Mouse (Mus musculus): ENCODE measurements around the gene Ei24. TPM values are rescaled to one million over a fixed set of nuclear protein-coding genes. Genes with fewer than 3 reads are reported as not detected.

The Ei24 gene
- polyA plus RNA-seq, 1 experiment = 94.1 TPM

DNA sequence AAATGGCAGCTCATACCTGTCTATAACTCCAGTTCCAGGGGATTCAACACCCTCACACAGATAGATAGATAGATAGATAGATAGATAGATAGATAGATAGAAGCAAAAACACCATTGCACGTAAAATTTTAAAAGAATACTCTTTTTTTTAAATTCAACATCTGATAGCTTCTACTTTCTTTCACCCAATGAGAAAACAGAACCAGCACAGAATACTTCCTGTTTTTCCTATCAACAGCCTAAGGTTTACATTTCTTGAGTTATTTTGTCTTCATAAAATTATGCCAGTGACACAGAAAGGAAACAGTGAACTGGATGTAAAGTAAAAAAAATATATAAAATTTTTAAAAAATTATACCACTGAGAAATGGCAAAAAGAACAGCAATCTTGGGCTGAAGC, 32.8 kb downstream of the Ei24 start:
- TF ChIP-seq CTCF (conservative IDR thresholded peaks at IDR 0.05; ENCODE audit: insufficient read depth, insufficient read length, low read depth, low read length) = no peak
- TF ChIP-seq POLR2A (IDR thresholded peaks at IDR 0.05; ENCODE audit: low read depth, low read length) = no peak
- H3K4me3 ChIP-seq (ENCODE audit: insufficient read depth, low read depth, low read length) = no peak overlapping the region
- H3K4me1 ChIP-seq (ENCODE audit: control insufficient read depth, insufficient read depth, low read length) = peaks cover 3% of the 10 kb centered on the region; the same call in 1 of the 2 replicates
- no peak for DNase-seq
- 95% methylated on average over 1 of the region's 1 CpGs for WGBS
- H3K27me3 ChIP-seq (replicated peaks; ENCODE audit: control insufficient read depth, insufficient read depth, low read length) = no peaks in the 10 kb centered on the region
- no peak overlapping the region for H3K27ac ChIP-seq (ENCODE audit: insufficient read depth, low read depth, low read length)
- H3K36me3 ChIP-seq (ENCODE audit: control insufficient read depth, insufficient read depth, low read length) = peaks cover 7% of the 10 kb centered on the region

Other genes with a start within 250 kb of the Ei24 start
- gene Gm17689, start 214.8 kb downstream of the Ei24 start, polyA plus RNA-seq (2012; rRNA removed) = not detected in 2 replicates
- not detected in 2 replicates for gene A630095E13Rik, start 154.0 kb downstream of the Ei24 start, polyA plus RNA-seq (2012; rRNA removed)
- gene Acrv1, start 104.2 kb downstream of the Ei24 start, polyA plus RNA-seq (2012; rRNA removed) = 0.16 and 0.31 TPM in 2 replicates
- gene Chek1, start 70.3 kb downstream of the Ei24 start, polyA plus RNA-seq (2012; rRNA removed) = 0.11 and 0.20 TPM in 2 replicates
- gene Stt3a, start 29.7 kb downstream of the Ei24 start, polyA plus RNA-seq (2012; rRNA removed) = 194 and 199 TPM in 2 replicates
- gene Fez1, start 24.5 kb upstream of the Ei24 start, polyA plus RNA-seq (2012; rRNA removed) = 0.33 and 0.60 TPM in 2 replicates